Mouse (Mus musculus): ENCODE data around the gene Mpv17. TPM values are rescaled to one million over a fixed set of nuclear protein-coding genes. Genes with fewer than 3 reads are reported as not detected.
A peak's percentile ranks its signal among the peaks of the same experiment; 100 is the strongest.

The Mpv17 gene
- polyA plus RNA-seq, 1 experiment from 2014 or later: 77.0 TPM

DNA sequence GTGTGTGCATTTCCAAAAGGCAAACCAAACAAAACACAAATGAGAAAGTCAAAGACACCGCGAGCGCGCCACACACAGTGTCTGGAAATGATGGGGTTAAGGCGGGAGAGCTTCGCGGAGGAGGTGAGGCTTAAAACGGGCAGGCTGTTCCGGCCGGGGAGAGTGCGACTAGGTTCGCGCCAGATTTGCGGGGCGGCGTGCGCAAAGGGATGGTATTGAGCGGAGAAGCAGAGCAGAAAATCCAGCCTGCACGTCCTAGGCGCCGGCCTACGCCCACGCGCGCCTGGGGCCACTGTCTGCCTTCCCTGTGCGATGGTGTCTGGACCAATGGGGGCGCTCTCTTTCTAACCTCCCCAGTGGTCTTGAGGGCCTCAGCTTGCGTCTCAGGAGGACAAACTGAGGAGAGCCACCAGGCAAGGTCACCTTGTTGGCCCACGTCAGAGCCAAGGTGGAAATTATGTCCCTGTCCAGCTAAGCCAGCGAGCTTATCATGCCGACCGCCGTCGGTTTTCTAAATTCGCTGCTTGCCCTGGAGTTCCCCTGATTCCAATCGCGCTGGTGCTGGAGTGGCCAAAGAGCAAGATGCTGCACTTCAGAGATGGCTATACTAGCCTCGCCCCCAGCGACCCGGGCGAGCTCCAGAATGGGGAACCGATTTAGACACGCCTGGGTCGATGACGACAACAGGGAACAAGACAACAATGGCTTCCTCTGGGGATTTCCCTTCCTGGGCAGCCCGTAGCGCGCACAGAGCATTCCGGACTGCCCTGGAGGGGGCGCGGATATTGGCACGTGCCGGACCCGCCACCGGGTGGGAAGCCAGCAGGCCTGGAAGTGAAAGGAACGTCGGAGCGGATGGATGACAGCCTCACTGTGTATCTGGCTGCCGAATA lies 59.0 kb downstream of the Mpv17 start:
- Histone ChIP-seq H3K9ac (peak overlapping the region; percentile 33; the same call in 1 of the 2 replicates), H3K4me3 (peak overlapping the region; percentile 45)
- peak; percentile 71 for ATAC-seq (replicated peaks; ENCODE audit: insufficient number of reproducible peaks, insufficient read depth, low FRiP score, low read depth)

DNA sequence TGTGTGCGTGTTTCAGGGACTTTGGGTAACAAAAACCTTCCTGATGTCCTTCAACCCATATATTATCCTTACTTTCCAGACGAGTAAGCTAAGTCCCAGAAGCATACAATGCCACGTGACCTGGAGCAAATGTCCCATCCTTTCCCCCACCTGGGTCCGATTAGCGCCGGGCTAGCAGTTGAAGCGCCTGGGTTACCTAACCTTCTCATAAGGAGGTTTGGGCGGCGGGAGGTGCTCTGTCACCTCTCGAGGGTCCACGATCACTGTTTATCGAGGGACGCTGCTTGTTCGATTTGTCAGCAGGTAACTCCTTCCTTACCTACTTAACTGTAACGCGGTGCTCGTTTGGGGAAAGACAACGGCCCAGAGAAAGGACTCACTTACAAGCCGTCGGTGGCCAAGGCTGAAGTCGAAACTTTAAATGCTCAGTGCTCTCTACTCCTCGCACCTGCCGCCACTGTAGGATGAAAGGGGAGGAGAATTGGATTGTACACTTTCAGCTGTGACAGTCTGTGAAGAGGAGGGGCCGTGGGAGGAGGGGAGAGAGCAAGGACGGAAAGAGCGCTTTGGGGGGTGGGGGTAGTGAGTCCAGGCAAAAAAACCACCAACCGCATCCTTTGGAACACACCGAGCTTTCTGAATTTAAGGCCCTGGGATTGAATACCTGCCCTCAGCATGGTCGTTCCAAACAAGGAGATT lies 59.8 kb downstream of the Mpv17 start:
- Histone ChIP-seq H3K27me3 (peaks cover 93% of the 10 kb centered on the region), H3K36me3 (no peaks in the 10 kb centered on the region), H3K9me3 (replicated peaks) (no peaks in the 10 kb centered on the region), H3K4me2 (peak overlapping the region; percentile 73), H3K4me3 (peak overlapping the region; percentile 45), H3K4me1 (replicated peaks) (peaks cover 35% of the 10 kb centered on the region), H3K27ac (no peak overlapping the region), H3K9ac (0 out of 2 replicates have a peak overlapping the region, but pooled peaks have one; percentile 33)
- ATAC-seq (replicated peaks; ENCODE audit: insufficient number of reproducible peaks, insufficient read depth, low FRiP score, low read depth): no peak
- WGBS: 2% methylated on average over 29 of the region's 29 CpGs

More for the DNA sequence above, 59.0 kb downstream of the Mpv17 start:
- H3K27me3 ChIP-seq: peaks cover 85% of the 10 kb centered on the region
- WGBS: under 1% methylated on average over 59 of the region's 59 CpGs
- H3K4me2 ChIP-seq: peak overlapping the region; percentile 73
- no peak overlapping the region for H3K27ac ChIP-seq
- H3K4me1 ChIP-seq (replicated peaks): peaks cover 35% of the 10 kb centered on the region
- no peaks in the 10 kb centered on the region for H3K36me3 ChIP-seq
- no peaks in the 10 kb centered on the region for H3K9me3 ChIP-seq (replicated peaks)

DNA sequence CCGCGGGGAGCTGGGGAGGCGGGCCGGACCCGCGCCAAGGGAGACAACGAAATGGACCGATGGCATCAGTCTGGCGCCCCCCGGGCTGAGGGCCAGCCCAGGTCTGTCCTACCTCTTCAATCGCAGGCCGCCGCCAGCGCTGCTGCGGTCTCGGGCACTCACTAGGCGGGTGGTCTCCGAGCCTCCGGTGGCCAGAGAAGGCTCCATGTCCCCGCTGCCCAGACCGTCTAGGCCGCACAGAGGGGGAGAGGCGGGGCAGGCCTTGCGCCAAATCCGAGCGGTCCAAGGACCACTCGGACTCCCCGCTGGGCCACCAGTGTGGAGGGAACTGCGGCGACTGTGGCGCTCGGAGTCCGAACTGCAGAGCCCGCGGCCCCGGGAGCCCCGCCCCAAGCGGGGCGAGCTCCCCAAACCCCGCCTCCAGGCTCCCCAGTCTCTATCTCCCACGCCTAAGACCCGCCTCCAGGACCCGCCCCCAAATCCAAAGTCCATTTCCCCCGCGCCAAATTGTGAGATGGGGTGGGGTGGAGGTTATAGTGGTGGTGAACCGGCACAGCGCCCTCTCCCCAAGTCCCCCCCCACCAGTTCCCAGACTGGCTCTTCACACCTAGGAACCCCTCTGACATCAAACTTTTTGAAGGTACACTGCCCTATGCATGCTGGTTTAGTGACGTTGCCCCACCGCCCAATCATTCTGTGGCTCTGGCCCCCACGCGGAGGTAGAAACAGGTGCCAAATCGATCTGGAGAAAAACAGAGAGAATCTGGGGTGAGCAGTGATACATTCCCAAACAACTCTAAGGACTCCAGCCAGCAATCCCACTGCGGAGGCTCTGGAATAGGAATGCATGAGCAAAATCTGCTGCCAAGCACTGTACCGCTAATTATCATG lies 60.7 kb downstream of the Mpv17 start:
- Histone ChIP-seq H3K27me3 (peaks cover 98% of the 10 kb centered on the region), H3K36me3 (no peaks in the 10 kb centered on the region), H3K4me3 (peak overlapping the region; percentile 45), H3K9ac (peak overlapping the region; percentile 28; the same call in 1 of the 2 replicates), H3K9me3 (replicated peaks) (no peaks in the 10 kb centered on the region), H3K4me1 (replicated peaks) (peaks cover 35% of the 10 kb centered on the region), H3K27ac (no peak overlapping the region), H3K4me2 (peak overlapping the region; percentile 73)
- ATAC-seq (replicated peaks; ENCODE audit: insufficient number of reproducible peaks, insufficient read depth, low FRiP score, low read depth): peak; percentile 20; the same call in 1 of the 2 replicates
- WGBS: under 1% methylated on average over 54 of the region's 54 CpGs

DNA sequence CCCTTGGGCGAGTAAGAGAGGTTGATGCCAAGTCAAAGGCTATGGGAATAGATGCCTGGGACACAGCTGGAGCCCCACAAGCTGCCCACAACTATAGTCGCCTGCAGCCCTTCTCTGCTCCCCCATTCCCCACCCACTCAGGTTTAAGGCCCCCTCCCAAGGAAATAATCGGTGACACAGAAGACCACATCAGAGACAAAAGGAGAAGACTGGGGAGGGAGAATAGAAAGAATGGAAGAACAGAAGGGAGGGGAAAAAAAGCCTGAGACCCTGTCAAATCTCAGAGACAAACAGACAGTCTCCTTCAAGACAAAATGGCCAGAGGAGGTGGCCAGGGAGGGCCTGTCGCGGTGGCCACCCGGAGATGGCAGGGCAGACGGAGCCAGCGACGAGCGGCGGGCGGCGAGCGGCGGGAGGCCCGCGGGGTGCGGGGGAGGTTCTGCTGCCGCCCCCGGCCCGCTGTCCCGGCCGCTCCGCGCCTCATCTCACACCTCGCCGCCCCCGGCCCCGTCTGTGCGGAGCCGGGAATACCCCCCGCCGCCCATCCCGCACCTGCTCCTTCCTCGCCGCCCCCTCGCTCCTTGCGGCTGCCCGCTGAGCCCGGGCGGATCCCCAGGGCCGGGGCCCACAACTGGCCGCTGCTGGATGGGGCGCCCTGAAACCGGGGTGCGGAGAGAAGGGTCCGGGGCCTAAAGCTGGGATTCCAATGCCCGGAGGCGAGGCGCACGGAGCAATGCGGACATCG lies 61.6 kb downstream of the Mpv17 start:
- Histone ChIP-seq H3K9ac (0 out of 2 replicates have a peak overlapping the region, but pooled peaks have one; percentile 28), H3K4me2 (peak overlapping the region; percentile 73), H3K4me3 (peak overlapping the region; percentile 45), H3K27ac (no peak overlapping the region), H3K36me3 (no peaks in the 10 kb centered on the region), H3K4me1 (replicated peaks) (peaks cover 35% of the 10 kb centered on the region), H3K27me3 (peaks cover 96% of the 10 kb centered on the region), H3K9me3 (replicated peaks) (no peaks in the 10 kb centered on the region)
- no peak for ATAC-seq (replicated peaks; ENCODE audit: insufficient number of reproducible peaks, insufficient read depth, low FRiP score, low read depth)
- 5% methylated on average over 44 of the region's 53 CpGs for WGBS

Other genes with a start within 250 kb of the Mpv17 start
- gene Ost4, start 246.5 kb downstream of the Mpv17 start, polyA plus RNA-seq (2015; fragmentation: Nextera tagmentation; extraction: Ambion mirVana): 372 and 381 TPM in 2 replicates
- 125 and 179 TPM in 2 replicates for gene Emilin1, start 240.8 kb downstream of the Mpv17 start, polyA plus RNA-seq (2015; fragmentation: Nextera tagmentation; extraction: Ambion mirVana)
- 12.4 and 13.9 TPM in 2 replicates for gene Khk, start 232.8 kb downstream of the Mpv17 start, polyA plus RNA-seq (2015; fragmentation: Nextera tagmentation; extraction: Ambion mirVana)
- 2.4 and 4.2 TPM in 2 replicates for gene Cgref1, start 208.7 kb downstream of the Mpv17 start, polyA plus RNA-seq (2015; fragmentation: Nextera tagmentation; extraction: Ambion mirVana)
- gene Preb, start 193.9 kb downstream of the Mpv17 start, polyA plus RNA-seq (2015; fragmentation: Nextera tagmentation; extraction: Ambion mirVana): 74.4 and 99.1 TPM in 2 replicates
- gene Tcf23, start 185.6 kb downstream of the Mpv17 start, polyA plus RNA-seq (2015; fragmentation: Nextera tagmentation; extraction: Ambion mirVana): 0.09 and 0.15 TPM in 2 replicates
- 116 and 118 TPM in 2 replicates for gene Atraid, start 105.9 kb downstream of the Mpv17 start, polyA plus RNA-seq (2015; fragmentation: Nextera tagmentation; extraction: Ambion mirVana)
- 5.8 and 9.3 TPM in 2 replicates for gene Slc5a6, start 105.3 kb downstream of the Mpv17 start, polyA plus RNA-seq (2015; fragmentation: Nextera tagmentation; extraction: Ambion mirVana)
- gene Cad, start 99.5 kb downstream of the Mpv17 start, polyA plus RNA-seq (2015; fragmentation: Nextera tagmentation; extraction: Ambion mirVana): 11.0 and 19.0 TPM in 2 replicates
- gene Dnajc5g, start 48.0 kb downstream of the Mpv17 start, polyA plus RNA-seq (2015; fragmentation: Nextera tagmentation; extraction: Ambion mirVana): not detected in 2 replicates
- gene Slc30a3, start 46.0 kb downstream of the Mpv17 start, polyA plus RNA-seq (2015; fragmentation: Nextera tagmentation; extraction: Ambion mirVana): 0.25 and 0.36 TPM in 2 replicates
- gene Trim54, start 37.5 kb downstream of the Mpv17 start, polyA plus RNA-seq (2015; fragmentation: Nextera tagmentation; extraction: Ambion mirVana): 8.0 and 9.9 TPM in 2 replicates
- not detected in 2 replicates for gene Ucn, start 15.4 kb downstream of the Mpv17 start, polyA plus RNA-seq (2015; fragmentation: Nextera tagmentation; extraction: Ambion mirVana)
- gene Gm29609, start 25.7 kb upstream of the Mpv17 start, polyA plus RNA-seq (2015; fragmentation: Nextera tagmentation; extraction: Ambion mirVana): 0.63 and 2.1 TPM in 2 replicates
- gene Gtf3c2, start 25.9 kb upstream of the Mpv17 start, polyA plus RNA-seq (2015; fragmentation: Nextera tagmentation; extraction: Ambion mirVana): 37.2 and 44.8 TPM in 2 replicates
- 107 and 117 TPM in 2 replicates for gene Snx17, start 39.0 kb upstream of the Mpv17 start, polyA plus RNA-seq (2015; fragmentation: Nextera tagmentation; extraction: Ambion mirVana)
- 51.8 and 64.7 TPM in 2 replicates for gene Eif2b4, start 39.2 kb upstream of the Mpv17 start, polyA plus RNA-seq (2015; fragmentation: Nextera tagmentation; extraction: Ambion mirVana)
- 5.4 and 8.0 TPM in 2 replicates for gene Zfp513, start 48.1 kb upstream of the Mpv17 start, polyA plus RNA-seq (2015; fragmentation: Nextera tagmentation; extraction: Ambion mirVana)
- gene Ppm1g, start 66.4 kb upstream of the Mpv17 start, polyA plus RNA-seq (2015; fragmentation: Nextera tagmentation; extraction: Ambion mirVana): 81.4 and 103 TPM in 2 replicates
- gene Nrbp1, start 86.6 kb upstream of the Mpv17 start, polyA plus RNA-seq (2015; fragmentation: Nextera tagmentation; extraction: Ambion mirVana): 109 and 131 TPM in 2 replicates
- gene Gm9970, start 87.0 kb upstream of the Mpv17 start, polyA plus RNA-seq (2015; fragmentation: Nextera tagmentation; extraction: Ambion mirVana): 0.25 and 0.28 TPM in 2 replicates
- 3.0 and 7.0 TPM in 2 replicates for gene Krtcap3, start 97.4 kb upstream of the Mpv17 start, polyA plus RNA-seq (2015; fragmentation: Nextera tagmentation; extraction: Ambion mirVana)
- 22.3 and 22.7 TPM in 2 replicates for gene Ift172, start 136.9 kb upstream of the Mpv17 start, polyA plus RNA-seq (2015; fragmentation: Nextera tagmentation; extraction: Ambion mirVana)
- gene Fndc4, start 141.8 kb upstream of the Mpv17 start, polyA plus RNA-seq (2015; fragmentation: Nextera tagmentation; extraction: Ambion mirVana): 16.4 and 24.1 TPM in 2 replicates
- gene Gckr, start 143.2 kb upstream of the Mpv17 start, polyA plus RNA-seq (2015; fragmentation: Nextera tagmentation; extraction: Ambion mirVana): 0.09 and 0.30 TPM in 2 replicates